Mouse (Mus musculus) erythroblast, adult 5-6 weeks (primary cell): ENCODE results near the gene Mast4. TPM values are rescaled to one million over a fixed set of nuclear protein-coding genes. Genes with fewer than 3 reads are reported as not detected.

Experiments used
- ATAC-seq: replicated peaks from 2 replicates; pipeline ENCODE4 v1.8.0; 2016; ENCODE audit warnings: moderate number of reproducible peaks, mild to moderate bottlenecking, moderate TSS enrichment, inconsistent platforms; ENCODE audit not compliant: poor library complexity, low FRiP score, severe bottlenecking
- total RNA-seq, 2 experiments: library from RNA; stranded (forward) in 1 of 2; stranded (reverse) in 1 of 2; fragments of 150-400 nt in 1 of 2; fragments of 200-764, 138-1000 nt in 1 of 2; gene quantifications; 2 replicates each; pipeline versions ENCODE4 v1.2.3 to v1.2.4; 2015 to 2017; ENCODE audit warnings: low replicate concordance in 2 of 2

Mast4 gene
- total RNA-seq, 2 experiments from 2014 or later, result 2.1 to 5.2 TPM

- no peak for ATAC-seq
Observed at GRCm38 (mm10) chr13:103319317-103319716, 15.0 kb downstream of the Mast4 start.

- ATAC-seq, result no peak
Observed at GRCm38 (mm10) chr13:103316777-103317367, 17.4 kb downstream of the Mast4 start.

- ATAC-seq, result no peak
Observed at GRCm38 (mm10) chr13:103315113-103315708, 19.1 kb downstream of the Mast4 start.

GRCm38 (mm10) chr13:103308296-103308695 lies 26.0 kb downstream of the Mast4 start:
- ATAC-seq, result no peak

- no peak for ATAC-seq
Observed at GRCm38 (mm10) chr13:103303826-103304225, 30.5 kb downstream of the Mast4 start.

- ATAC-seq, result no peak
Observed at GRCm38 (mm10) chr13:103302508-103302907, 31.8 kb downstream of the Mast4 start.

- no peak for ATAC-seq
Observed at GRCm38 (mm10) chr13:103302077-103302476, 32.2 kb downstream of the Mast4 start.

- no peak for ATAC-seq
Observed at GRCm38 (mm10) chr13:103294424-103294823, 39.9 kb downstream of the Mast4 start.

GRCm38 (mm10) chr13:103293121-103293520 lies 41.2 kb downstream of the Mast4 start:
- no peak for ATAC-seq

GRCm38 (mm10) chr13:103291098-103291497 lies 43.2 kb downstream of the Mast4 start:
- no peak for ATAC-seq

GRCm38 (mm10) chr13:103285821-103286220 lies 48.5 kb downstream of the Mast4 start:
- no peak for ATAC-seq

GRCm38 (mm10) chr13:103285036-103285435 lies 49.3 kb downstream of the Mast4 start:
- no peak for ATAC-seq

GRCm38 (mm10) chr13:103270856-103271391 lies 63.4 kb downstream of the Mast4 start:
- no peak for ATAC-seq

GRCm38 (mm10) chr13:103262707-103263106 lies 71.6 kb downstream of the Mast4 start:
- no peak for ATAC-seq

GRCm38 (mm10) chr13:103262061-103262460 lies 72.2 kb downstream of the Mast4 start:
- no peak for ATAC-seq

GRCm38 (mm10) chr13:103260414-103260813 lies 73.9 kb downstream of the Mast4 start:
- ATAC-seq, result no peak

- no peak for ATAC-seq
Observed at GRCm38 (mm10) chr13:103258106-103258505, 76.2 kb downstream of the Mast4 start.

GRCm38 (mm10) chr13:103254861-103255260 lies 79.4 kb downstream of the Mast4 start:
- no peak for ATAC-seq

- no peak for ATAC-seq
Observed at GRCm38 (mm10) chr13:103253077-103253476, 81.2 kb downstream of the Mast4 start.

- no peak for ATAC-seq
Observed at GRCm38 (mm10) chr13:103248102-103249054, 85.9 kb downstream of the Mast4 start.
